Mouse (Mus musculus) ES-Bruce4 (cell line): ENCODE results near the gene Tex2.

Source experiments
- CTCF ChIP-seq: IDR thresholded peaks from one replicate; pipeline ENCODE4 v1.8.1; 2011; ENCODE audit warnings: low read depth, low read length
- EP300 ChIP-seq: IDR thresholded peaks from 2 replicates; pipeline ENCODE4 v1.6.1; 2011; ENCODE audit warnings: low read depth, low read length; ENCODE audit not compliant: insufficient read depth
- POLR2A ChIP-seq: IDR thresholded peaks from one replicate; pipeline ENCODE4 v1.8.1; 2011; ENCODE audit warnings: low read length; ENCODE audit not compliant: insufficient read depth

DNA sequence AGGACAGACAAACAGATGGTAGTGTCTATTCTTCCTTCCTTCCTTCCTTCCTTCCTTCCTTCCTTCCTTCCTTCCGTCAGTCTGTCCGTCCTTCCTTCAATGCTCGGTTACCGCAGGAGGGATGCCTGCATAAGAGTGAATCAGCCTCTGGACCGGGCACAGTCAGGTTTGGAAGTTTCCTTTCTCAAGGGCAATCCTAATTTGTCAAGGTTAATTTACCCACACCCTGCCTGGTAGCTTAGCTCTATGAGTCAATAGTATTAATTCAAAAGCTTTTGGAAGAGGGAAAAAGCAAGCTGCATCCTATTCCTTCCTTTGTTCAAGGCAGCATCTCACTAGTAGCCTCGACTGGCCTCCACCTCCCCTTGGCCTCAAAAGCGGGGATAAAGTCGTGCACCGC lies 38.8 kb downstream of the Tex2 start:
- no peak for TF ChIP-seq CTCF
- no peak for TF ChIP-seq POLR2A
- no peak for TF ChIP-seq EP300
